Mouse (Mus musculus) heart, postnatal 0 days (tissue): ENCODE measurements at regions not wholly inside any gene's neighbourhood (a gene's known extent, or its start where the extent isn't known, plus 50 kb on each side); places are given as distances from the start of the nearest gene placed in this dataset.

Experiments
- CTCF ChIP-seq: IDR thresholded peaks from 2 replicates; pipeline ENCODE4 v1.5.1; 2016; ENCODE audit warnings: antibody characterized with exemption, control low read depth, low read depth
- EP300 ChIP-seq: IDR thresholded peaks from 2 replicates; pipeline ENCODE4 v1.6.1; 2016; ENCODE audit warnings: antibody characterized with exemption, low read depth

DNA sequence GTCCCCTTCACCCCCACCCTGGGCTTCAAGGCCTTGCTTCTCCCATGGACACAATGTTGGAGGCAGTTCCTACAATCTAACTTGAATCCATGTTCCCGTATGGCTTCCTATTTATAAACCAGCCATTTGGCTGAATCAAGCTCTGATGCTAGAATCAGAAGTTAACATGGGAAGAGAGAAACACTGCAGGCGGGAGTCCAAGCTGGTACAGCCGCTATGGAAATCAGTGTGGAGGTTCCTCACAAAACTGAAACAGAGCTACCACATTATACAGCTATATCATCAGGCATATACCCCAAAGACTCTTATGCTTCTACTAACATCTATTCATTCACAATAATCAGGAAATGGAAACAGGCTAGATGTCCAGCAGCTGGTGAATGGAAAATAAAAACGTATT, 106.7 kb upstream of the Pik3r1 start:
- no peak for TF ChIP-seq EP300
- TF ChIP-seq CTCF: no peak
